Mouse (Mus musculus) bone marrow, adult 2 months (tissue): Measurements from ENCODE around the gene Cd3g.
A peak's percentile ranks its signal among the peaks of the same experiment; 100 is the strongest.

ENCODE experiments used
- CTCF ChIP-seq: fragments of 200-500 bp; IDR thresholded peaks from 2 replicates; pipeline ENCODE4 v1.5.1; 2011; ENCODE audit warnings: low read length, control low read depth; ENCODE audit not compliant: control insufficient read depth, insufficient read depth
- POLR2A ChIP-seq: fragments of 200-500 bp; IDR thresholded peaks from 2 replicates; pipeline ENCODE4 v1.6.1; 2011; ENCODE audit warnings: low read depth, mild to moderate bottlenecking, control low read depth, low read length, borderline replicate concordance; ENCODE audit not compliant: control insufficient read depth

DNA sequence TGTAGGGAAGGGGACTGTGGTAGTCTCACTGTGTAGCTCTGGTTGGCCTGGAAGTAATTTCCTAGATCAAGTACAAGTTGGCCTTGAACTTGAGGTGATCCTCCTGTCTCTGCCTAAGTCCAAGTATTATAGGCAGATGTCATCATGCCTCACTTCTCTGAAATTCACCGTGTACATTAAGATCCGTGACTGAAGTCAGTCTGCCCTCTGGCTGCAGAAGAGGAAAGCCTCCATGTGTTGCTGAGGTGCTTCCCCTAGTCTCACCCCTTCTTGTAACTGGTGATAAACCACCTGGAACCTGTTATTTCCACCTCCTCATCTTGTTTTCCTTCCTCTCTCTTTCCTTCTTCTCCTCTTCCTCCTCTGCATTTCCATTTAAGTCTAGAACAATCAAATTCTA is 34.6 kb upstream of the Cd3g start:
- peak; percentile 46 for TF ChIP-seq CTCF
- TF ChIP-seq POLR2A: no peak
